Mouse (Mus musculus): ENCODE results near the gene Cfap161.

The Cfap161 gene

GRCm38 (mm10) chr7:83802509-83802908 lies 7.8 kb upstream of the Cfap161 start:
- no peak for DNase-seq (ENCODE audit: extremely low spot score, low read depth, low spot score)

DNA sequence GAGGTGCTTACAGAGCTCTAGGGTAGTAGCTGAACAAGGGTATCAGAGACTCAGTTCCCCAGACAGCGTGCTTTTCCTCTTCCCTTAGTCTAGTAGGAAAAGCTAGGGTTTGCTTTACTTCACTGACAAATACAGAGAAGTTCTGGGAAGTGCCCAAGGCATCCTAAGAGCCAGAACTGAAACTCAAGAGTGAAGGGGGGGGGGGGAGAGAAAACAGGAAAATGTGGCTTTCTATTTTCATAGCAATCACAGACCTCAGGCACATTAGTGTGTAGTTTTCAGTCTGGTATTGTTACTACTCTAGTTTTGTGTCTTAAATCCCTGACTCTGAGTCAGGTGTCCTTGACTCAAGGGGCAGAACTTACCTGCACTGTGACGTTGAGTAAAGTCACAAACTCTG lies 7.3 kb upstream of the Cfap161 start:
- DNase-seq (ENCODE audit: extremely low spot score, low read depth, low spot score), result no peak

- no peak for DNase-seq (ENCODE audit: extremely low spot score, low read depth, low spot score)
Observed at GRCm38 (mm10) chr7:83801483-83801875, 6.8 kb upstream of the Cfap161 start.

DNA sequence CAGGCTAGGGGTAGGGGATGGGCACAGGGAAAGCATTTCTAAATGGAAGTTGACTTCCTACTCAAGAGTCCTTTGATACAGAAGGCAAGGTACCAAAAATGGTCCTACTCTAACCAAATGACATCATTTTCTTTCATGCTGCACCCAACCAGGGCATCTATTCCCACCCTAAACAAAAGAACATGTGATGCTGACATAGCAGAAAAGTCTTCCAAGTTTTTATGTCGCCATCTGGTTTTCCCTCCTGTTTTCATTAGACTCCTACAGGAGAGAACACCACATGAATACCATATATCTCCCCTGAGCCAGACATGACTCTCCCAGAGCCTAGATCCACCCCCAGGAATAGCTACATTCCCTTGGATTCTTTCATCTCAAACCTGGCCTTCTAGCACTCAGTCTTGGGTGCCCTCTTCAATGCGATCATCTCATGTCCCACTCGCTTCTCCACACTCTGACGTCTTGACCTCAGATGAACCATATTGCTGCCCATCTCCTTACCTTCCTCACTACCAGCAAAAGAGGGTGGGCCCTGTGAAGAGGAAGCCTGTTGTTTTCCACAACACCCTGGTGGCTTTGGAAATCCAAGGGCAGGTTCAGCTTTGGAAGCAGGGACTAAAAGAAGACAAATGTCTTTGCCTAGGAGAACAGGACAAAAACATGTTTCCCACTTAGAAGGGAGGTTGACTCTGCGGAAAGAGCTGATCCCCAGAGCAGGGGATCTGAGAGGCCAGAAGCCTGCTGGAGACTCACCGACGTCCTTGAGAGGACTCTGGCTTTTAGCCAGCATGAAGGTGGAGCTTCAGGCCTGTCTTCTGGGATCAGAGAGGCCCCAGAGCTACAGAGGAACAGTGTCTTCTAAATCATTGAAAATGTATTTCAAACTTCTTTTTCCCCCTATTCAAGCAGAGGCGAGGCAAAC lies 6.1 kb upstream of the Cfap161 start:
- DNase-seq (ENCODE audit: extremely low spot score, low read depth, low spot score), result no peak

DNA sequence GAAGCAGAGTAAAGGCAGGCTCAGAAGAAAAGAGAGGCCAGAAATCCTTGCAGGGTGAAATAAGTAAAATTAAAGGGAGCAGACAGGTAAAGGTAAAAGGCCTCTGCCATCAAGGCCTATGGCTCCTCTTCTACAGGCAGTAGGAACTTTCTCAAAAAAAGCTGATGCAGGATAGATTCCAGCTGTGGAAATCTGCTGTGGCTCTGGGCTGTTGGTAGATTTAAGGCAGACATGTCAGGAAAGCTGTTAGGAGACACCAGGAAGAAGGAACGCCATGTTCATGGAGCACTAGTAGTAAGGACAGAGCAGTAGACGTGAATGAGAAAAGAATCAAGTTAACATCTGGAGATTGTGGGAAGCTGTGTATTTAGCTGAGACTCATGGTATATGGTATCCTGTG lies 5.4 kb upstream of the Cfap161 start:
- DNase-seq (ENCODE audit: extremely low spot score, low read depth, low spot score), result no peak

DNA sequence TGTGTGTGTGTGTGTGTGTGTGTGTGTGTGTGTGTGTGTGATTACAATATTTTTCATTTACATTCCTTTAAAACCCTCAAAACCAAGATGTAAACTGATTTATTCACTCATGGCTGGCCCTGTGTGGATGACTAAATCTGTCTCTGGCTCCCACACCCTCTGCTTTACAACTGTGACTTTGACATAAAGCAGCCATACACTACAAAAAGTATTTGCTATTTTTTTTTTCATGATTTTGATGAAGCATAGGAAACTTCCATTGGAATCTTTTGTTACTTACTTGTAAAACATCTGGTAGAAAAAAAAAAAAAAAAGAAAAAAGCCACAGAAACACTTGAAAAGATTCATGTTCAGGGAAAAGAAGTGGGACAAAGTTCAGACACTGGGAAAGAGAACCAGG lies 3.3 kb upstream of the Cfap161 start:
- DNase-seq (ENCODE audit: extremely low spot score, low read depth, low spot score), result no peak

DNA sequence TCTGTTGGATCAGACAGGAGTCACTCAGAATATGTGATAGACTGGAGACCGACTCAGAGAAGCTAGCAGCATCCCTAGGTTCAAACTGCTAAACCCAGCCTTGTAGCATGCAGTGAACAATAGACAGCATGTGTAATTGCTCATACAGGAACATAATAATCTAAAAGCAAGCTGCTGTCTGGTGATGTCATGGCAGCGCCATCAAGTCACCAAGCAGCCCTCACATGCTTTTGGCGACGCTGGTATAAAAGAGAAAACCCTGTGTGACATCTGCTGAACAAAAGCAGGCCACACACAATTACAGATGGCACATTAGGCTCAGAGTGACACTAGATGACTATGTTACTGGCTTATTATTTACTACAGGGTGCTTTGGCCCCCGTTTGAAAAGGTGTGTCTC lies 1.5 kb upstream of the Cfap161 start:
- no peak for DNase-seq (ENCODE audit: extremely low spot score, low read depth, low spot score)

DNA sequence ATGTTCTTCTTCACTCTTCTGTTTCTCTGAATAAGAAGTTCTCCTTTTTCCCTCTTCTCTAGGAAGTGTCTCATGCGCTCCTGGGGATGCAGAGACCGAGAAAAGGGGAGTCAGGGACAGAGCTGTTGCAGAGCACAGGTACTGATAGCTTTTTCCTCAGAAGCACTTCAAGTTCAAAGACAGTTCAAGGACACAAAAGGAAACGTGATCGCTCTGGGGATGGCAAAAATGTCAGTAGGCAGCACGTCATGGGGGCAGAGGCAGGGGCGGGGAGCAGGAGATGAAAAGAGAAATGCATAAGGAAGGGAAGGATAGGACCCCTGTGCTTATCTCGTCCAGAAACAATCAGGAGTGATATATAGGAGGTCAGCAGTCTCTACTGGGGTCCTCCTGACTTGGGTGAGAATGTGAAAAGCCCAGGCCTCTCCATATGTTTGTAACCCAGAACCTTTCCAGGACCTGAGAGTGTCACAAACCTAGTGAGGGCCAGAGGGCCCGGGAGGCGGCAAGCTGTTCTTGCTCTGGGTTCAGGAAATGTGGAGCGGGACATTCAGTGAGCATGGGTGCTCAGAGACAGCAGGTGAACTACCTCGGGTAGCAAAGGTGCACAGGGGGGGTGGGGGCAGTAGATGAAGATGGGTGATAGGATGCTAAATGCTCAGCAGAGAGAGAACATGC lies 535 bp downstream of the Cfap161 start:
- no peak for DNase-seq (ENCODE audit: extremely low spot score, low read depth, low spot score)

DNA sequence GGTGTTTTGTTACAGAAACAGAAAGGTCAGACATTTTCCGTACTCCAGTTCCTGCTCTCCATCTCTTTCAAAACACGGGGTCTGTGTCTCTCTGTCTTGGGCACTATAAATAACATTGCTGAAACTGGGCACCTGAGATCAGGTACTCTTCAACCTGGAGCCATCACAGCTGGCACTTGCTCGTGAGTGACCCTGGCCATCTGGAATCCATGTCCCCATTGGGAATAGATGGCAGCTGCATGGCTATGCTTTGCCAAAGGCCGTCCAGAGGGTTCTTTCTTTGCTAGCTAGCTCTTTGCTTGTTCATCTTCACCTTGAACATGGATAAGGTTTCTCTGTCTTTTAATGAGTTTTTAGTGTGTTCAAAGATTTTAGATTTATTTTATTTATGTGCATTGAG lies 13.8 kb downstream of the Cfap161 start:
- DNase-seq (ENCODE audit: extremely low spot score, low read depth, low spot score), result no peak

DNA sequence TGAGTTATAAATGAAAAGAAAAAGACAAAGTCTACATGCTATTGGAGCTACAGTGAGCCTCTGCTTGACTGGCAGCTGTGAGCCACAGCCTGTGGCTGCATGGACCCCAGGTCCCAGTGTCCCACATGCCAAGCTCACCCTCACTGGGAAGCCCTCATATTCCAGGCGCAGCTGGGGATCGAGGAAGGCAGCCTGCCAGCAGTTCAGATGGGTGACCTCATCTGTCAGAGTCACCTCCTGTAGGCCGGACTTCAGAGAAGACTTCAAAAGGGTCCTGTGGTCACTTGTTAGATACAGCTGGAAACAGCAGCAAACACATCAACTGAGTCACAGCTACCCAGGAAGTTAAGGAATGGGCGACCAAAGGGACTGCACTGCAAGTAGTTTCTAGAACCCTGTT lies 14.7 kb downstream of the Cfap161 start:
- DNase-seq (ENCODE audit: extremely low spot score, low read depth, low spot score), result no peak

GRCm38 (mm10) chr7:83779028-83779427 lies 15.7 kb downstream of the Cfap161 start:
- DNase-seq (ENCODE audit: extremely low spot score, low read depth, low spot score), result no peak

- DNase-seq (ENCODE audit: extremely low spot score, low read depth, low spot score), result no peak
Observed at GRCm38 (mm10) chr7:83778516-83778915, 16.2 kb downstream of the Cfap161 start.

DNA sequence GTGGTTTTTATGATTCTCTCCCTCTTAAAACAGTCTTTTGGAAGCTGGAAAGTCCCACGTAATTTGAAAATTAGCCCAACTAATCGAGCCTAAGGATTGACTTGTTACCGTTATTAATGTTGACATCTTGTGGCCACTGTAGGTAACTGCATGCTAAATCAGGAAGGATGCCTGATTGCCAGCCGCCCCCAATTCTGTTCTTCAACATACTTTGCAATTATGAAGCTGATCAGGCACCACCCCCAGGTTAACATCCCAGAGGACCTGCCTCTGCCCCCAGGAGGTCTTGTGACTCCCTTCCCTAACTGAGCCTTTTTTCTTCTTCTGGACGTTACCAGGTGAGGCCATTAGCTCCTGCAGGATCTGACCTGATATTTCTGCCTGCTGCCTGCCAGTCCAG lies 20.0 kb downstream of the Cfap161 start:
- no peak for DNase-seq (ENCODE audit: extremely low spot score, low read depth, low spot score)

DNA sequence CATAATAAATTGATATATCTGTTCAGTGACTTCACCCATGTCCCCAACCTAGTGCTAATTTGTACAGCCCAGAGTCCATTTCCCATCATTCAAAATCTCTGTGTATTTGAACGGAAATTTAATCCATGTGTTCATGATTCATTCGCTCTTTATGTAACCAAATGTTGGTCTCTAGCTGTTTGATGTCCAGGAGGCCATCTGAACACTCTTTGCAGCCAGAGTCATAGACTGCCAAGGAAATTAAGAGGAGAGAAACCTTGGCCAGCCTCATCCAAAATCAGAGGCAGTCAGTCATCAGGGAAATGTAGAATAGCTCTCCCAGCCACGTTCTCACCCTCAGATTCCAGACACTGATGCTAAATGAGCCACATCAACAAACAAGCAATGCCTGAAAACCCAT lies 31.0 kb downstream of the Cfap161 start:
- no peak for DNase-seq (ENCODE audit: extremely low spot score, low read depth, low spot score)

DNA sequence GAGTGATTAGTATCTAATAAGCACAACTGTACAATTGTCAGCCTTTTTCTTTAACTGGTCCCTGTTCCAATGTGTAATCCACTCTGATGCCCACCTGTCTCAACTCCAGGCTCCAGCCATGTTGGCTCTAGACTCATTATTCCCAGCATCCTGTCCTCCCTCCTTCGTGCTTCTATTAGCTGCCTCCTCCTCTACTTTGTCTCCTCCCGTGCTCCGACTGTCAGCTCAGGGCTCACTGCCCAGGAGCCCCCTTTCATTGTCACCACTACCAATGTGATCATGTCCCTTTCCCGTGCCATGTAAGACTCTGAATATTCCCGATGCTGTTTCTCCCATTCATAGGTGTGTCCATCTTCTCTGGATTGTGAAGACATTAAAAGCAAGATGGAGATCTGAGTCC lies 32.3 kb downstream of the Cfap161 start:
- DNase-seq (ENCODE audit: extremely low spot score, low read depth, low spot score), result no peak

- DNase-seq (ENCODE audit: extremely low spot score, low read depth, low spot score), result no peak
Observed at GRCm38 (mm10) chr7:83751055-83751454, 43.6 kb downstream of the Cfap161 start.

- no peak for DNase-seq (ENCODE audit: extremely low spot score, low read depth, low spot score)
Observed at GRCm38 (mm10) chr7:83748405-83748804, 46.3 kb downstream of the Cfap161 start.

GRCm38 (mm10) chr7:83746107-83746687 lies 48.5 kb downstream of the Cfap161 start:
- DNase-seq (ENCODE audit: extremely low spot score, low read depth, low spot score), result no peak

DNA sequence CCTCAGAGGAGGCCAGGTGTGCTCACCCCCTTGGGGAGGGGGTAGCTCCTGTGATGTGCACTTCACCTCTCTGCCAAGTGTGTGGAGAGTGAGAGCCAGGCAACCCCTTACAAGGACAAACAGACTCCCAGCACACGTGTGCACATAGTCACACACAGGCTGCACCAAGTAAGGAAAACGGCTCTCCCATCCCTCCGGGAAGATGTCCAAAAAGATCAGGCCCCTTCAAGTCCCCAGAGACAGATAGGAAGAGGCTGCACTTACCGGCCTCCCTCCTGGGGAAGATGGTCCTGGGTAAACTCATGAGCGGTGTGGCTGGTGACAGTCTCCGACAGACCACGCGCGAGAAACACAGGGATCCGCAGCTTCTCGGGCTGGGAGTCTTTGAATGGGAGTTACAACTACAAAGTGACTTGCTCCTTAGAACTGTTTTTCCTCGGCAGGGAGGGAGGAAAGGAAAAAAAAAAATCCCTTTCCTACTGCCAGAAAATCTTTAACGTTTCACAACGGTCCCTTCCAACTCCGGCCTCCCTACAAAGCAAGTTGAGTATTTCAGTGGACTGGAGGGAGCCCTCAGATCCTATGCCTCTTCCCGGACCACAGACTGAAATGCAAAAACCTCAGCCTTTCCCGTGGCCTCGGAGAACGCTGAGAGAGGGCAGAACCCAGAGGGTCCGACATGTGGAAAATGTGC lies 49.1 kb downstream of the Cfap161 start, which contains the start of gene Il16:
Gene Il16 (minus strand): TSS at position 314 of the 694 bp plus-strand sequence.
- no peak for DNase-seq (ENCODE audit: extremely low spot score, low read depth, low spot score)

- no peak for DNase-seq (ENCODE audit: extremely low spot score, low read depth, low spot score)
Observed at GRCm38 (mm10) chr7:83745065-83745412, 49.6 kb downstream of the Cfap161 start.

- no peak for DNase-seq (ENCODE audit: extremely low spot score, low read depth, low spot score)
Observed at GRCm38 (mm10) chr7:83744250-83744649, 50.4 kb downstream of the Cfap161 start.
